Mouse (Mus musculus): ENCODE data around the gene Urm1.
"Not testable (repeated sequence)": the region's sequence is repeated elsewhere in the genome, so short reads cannot be mapped to it uniquely, and the experiment has no call there.

The Urm1 gene

DNA sequence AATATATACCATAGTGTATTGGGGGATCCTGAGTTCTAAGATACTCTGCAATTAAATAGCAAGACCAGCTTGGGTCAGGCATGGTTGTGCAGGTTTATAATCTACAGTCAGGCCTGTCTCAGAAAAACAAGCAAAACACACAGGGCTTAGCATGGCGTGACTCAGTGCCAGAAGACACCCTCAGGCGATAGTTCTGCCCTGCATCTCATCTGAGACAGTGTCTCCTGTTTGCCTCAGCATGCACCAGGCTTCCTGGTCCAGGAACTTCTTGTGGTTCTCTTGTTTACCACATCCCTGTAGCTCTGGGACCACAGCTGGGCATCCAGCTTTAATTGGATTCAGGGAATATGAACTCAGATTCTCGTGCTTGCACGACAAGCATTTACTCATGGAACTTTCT lies 45.2 kb downstream of the Urm1 start:
- no peak for DNase-seq (ENCODE audit: low read depth)

DNA sequence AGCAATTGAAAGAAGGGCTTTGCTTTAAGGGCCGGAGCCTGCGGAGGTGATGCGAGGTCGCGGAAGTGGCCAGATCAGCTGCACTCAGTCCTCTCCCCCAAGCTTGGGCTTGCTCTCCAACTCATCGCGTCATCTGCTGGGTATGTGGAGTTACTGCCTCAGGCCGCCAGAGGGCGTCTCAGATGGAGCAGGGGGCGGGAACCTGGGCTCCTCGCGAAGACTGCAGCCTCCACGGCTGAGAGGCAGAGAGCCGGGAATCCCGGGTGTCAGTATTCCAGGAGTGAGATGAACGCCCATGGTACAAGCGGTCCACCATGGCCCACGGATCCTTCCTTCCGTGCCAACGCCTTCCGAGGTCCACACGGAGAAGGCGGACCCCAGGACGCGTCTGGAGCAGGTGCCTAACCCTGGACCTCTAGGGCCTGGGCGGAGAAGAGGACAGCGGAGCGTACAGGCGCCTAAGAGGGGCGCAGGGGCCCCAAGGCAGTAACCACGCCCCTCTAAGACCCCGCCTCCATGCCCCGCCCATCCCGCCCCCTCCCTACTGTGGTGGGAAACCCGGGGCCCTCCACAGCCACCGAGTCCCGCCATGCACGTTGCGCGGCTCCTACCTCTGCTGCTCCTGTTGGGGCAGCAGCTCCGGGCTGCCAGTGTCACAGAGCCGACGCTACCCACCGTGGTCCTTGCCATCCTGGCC lies 49.2 kb downstream of the Urm1 start, which contains the start of gene Cercam:
Cercam (plus strand) TSS at position 216 of the 697 bp plus-strand sequence.
- peak; percentile 91 for DNase-seq (ENCODE audit: low read depth)

DNA sequence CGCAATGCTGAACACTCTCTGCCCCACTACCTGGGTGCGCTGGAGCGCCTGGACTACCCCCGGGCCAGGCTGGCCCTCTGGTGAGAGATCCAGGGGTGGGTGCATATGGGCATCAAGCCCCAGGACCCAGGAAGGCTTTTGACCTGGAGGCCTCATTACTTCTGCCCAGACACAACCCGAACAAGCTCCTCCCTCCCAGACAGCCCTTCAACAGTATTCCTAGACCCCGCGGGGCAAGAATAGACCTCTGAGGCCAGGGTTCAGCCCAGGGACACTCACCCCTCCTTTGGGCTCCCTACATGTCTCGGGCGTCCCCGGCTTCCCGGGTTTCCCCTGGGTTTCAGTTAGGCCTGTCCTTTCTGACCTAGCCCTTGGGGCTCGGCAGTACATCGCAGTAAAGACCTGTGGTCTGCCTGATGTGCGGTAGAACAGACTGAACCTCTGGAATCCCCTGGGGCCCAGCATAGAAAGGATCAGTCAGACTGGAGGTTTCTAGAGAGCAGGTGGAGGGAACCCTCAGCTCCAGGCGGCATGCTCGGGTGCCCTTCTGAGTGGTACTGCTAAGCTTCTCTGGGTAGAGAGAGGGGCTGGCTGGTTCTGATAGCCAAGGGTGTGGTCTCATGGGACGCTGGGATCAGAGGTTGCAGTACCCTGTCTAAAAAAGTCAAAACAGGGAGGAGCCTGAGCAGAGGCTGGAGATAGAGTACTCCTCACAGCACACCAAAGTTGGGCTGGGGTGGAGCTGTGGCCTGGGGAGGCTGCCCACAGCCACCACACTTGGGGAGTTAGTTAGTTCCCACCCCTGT lies 50.0 kb downstream of the Urm1 start:
- peak; percentile 86 for DNase-seq (ENCODE audit: low read depth)

DNA sequence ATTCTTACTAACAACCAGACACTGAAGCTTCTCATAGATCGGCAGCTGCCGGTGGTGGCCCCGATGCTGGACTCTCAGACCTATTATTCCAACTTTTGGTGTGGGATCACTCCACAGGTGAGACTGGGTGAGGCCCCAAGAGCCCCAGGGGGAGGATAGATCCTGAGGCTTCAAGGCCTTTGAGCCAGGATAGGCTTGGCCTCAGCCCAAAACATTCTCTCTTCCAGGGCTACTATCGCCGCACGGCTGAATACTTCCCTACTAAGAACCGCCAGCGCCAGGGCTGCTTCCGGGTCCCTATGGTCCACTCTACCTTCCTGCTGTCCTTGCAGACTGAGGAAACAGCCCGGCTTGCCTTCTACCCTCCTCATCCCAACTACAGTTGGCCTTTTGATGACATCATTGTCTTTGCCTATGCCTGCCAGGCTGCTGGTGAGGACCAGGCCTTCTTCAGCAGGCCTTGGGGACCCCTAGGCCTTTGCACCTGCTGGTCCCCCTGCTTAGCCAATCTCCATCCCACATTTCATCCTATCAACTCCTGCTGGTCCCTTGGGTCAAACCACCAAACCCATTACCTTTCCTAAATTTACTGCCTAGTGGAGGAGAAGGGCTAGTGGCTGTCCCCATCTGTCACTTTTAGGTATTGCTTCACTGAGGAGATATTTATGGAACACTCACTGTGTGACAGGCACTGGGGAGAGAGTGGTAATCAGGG lies 52.9 kb downstream of the Urm1 start:
- DNase-seq (ENCODE audit: low read depth) = no peak

DNA sequence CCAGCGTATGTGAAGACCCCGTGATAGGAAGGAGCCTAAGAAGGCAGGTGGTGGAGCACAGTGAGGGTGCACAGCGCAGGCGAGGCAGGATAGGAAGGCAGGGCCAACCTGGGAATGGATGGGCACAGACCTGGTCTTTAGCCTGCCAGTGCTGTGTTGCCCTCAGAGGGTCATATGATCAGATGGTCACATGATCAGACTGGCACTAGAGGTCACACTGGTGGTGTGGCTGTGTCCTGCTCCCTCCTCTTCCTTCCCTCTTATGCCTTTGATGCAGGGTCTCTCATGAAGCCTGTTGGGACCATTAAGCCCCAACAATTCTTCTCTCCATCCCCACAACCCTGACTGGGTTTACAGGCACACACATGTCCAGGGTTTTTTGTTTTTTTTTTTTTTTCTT lies 53.9 kb downstream of the Urm1 start:
- DNase-seq (ENCODE audit: low read depth) = no peak

DNA sequence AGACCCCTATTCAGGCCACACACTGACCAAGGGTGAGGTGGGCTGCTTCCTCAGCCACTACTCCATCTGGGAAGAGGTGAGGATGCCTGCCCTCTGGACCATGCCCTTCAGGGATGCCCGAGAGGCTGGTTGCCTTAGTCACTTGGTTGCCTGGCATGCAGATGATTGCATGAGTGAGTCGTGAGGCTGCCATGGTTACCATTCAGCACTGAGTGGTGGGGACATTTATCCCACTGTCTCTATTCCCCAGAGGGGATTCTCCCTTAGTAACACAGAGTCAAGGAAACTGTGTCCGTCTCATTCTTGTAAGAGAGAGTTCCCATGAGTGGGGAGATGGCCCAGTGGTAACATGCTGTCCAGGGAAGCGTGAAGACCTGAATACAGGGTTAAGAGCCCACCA lies 58.2 kb downstream of the Urm1 start:
- no peak for DNase-seq (ENCODE audit: low read depth)

DNA sequence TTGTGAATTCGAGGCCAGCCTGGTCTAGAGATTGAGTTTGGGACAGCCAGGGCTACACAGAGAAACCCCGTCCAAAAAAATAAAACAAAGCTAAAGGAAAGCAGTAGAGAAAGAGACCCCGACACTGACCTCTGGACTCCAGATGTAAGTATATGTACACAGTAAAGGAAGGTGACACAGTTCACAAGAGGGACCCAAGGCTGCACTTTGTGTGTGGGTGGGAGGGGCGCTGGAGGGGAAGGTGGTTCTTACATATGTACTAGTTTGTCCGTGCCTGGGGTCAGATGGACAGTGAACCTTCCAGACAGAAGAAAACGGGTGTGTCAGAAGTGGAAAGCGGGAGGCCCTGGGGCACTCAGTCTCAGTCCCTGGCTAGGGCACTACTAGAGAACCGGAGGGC lies 59.3 kb downstream of the Urm1 start:
- DNase-seq (ENCODE audit: low read depth) = no peak

DNA sequence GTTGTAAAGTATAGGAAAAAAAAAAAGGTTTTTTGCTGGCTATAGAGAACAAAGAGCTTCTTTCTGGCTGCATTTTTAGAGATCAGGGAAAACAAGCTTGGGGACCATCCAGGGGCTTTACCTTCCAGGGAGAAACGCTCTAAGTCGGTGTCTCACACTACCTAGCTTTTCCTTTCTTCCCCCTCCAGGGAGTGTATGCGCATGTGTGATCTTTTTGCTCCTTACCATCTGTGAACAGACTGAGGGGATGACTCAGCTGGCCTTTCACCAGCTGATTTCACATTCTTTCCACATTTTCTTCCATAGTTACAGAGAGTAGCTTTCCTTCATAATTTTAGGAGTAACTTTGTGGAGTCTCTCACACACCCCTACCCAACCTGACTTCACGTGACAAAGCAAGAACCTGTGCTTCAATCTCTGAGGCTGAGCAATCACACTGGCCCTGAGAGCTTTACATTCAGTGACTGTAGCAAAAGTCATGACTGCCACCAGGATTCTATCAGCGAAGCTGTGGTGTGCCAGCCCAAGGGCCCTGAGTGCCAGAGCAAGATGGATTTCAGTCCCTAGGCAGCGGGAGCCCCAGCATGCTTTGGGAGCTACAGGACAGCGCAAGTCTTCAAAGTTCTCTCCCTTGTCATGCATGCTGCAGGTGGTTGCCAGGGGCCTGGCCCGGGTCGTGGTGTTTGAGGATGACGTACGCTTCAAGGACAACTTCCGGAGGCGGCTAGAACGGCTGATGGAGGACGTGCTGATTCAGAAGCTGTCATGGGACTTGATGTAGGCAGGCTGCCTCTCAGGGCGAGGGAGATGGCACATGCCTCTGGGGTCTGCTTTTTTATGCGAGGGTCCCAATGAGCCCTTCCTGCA lies 60.3 kb downstream of the Urm1 start:
- no peak for DNase-seq (ENCODE audit: low read depth)

DNA sequence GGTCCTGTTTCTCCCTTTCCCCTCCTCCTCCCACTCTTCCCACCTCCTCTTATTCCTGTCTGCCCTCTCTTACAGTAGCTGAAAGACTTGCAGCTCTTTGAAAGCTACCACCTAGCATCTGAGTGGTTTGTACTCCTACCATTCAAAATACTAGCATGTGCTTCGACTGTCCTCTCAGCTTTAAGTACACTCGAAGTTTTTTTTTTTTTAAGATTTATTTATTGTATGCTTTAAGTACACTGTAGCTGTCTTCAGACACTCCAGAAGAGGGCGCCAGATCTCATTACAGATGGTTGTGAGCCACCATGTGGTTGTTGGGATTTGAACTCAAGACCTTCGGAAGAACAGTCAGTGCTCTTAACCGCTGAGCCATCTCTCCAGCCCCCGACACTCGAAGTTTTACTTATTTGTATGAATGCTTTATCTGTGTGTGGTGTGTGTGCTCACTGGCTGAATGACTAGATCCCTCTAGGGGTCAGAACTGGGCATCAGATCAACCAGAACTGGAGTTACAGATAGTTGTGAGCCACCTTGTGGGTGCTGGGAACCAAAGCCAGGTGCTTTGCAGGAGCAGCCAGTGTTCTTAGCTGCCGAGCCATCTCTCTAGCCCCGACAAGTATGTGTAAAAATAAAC lies 66.9 kb downstream of the Urm1 start:
- DNase-seq (ENCODE audit: low read depth) = not testable (repeated sequence)

DNA sequence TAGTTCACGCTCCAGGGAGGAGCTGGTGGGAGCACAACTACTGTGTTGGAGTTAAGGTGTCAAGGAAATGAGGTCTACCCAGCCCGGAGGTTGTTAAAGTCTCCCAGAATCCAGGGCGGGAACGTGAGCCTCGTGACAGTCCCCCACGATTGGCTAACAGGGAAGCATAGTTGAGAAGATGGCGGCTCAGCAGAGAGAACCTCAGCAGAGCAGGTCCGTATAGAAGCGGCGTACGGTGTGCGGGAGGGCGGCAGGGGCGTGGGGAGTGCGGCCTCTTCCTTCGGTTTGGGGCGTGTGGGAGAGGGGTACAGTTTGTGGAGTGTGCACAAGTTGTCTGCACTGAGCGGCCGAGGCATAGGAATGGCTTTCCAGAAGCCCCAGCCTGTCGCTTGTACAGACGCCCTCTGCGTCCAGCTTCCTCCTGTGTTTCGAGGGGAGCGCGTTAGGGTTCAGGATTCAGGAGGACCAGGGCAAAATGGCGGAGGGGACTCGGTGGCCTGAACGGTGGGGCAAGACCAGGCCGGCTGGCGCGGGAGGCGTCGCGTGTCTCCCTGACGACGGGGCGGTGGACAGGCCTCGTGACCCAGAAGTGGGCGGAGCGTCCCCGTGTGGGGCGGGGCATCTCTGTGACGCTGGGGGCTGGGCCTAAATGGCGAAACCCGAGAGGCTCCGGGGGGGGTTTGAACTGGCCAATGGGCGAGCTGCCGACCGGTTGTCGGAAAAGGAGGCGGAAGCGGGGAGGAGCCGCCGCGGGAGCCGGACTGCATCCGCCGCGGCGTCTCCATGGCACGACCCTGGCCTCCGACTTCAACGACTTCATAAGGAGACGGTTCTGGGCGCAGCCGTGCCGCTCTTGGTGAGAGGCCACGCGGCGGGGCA lies 69.4 kb downstream of the Urm1 start, which contains the start of gene Odf2:
Odf2 (plus strand) TSS at position 156 of the 879 bp plus-strand sequence.
- peak; percentile 98 for DNase-seq (ENCODE audit: low read depth)

DNA sequence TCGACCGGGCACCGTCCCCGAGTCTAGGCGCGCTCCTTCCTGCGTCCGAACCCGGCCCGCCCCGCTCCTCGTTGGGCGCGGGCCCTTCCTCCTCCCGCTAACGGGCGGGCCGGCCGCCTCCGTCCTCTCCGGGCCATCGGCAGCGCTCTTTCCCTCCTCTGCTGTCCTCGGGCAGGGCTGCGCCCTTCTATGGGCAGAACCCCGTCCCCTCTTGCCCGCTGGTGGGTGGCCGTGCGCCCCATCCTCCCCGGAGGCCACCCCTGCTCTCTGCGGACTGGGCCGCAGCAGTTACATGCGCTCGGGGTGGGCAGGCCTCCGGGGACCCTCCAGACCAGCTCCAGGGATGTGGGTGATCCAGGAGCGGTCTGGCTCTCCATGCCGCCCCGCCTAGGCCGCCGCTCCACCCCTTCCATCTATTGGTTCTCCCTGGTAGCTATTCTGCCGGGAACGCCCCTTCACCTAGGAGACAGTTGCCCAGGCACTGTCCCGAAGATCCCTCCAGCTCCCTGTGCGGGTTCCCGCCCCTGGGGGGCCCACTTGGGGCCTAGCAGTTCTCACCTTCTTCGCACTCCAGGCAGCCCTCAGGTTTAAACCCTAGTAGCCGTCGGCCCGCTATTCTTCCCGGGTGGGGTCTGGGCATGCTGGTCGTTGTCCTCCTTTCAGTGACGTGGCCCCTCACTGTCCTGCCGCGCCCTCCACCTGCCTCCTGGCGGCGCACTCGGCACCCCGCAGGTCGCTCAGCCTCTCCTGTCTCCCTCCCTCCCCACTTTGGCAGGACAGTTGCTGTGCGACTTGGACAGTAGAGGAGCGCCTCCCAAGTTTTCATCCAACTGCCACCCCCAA lies 70.3 kb downstream of the Urm1 start:
- DNase-seq (ENCODE audit: low read depth) = peak; percentile 91

DNA sequence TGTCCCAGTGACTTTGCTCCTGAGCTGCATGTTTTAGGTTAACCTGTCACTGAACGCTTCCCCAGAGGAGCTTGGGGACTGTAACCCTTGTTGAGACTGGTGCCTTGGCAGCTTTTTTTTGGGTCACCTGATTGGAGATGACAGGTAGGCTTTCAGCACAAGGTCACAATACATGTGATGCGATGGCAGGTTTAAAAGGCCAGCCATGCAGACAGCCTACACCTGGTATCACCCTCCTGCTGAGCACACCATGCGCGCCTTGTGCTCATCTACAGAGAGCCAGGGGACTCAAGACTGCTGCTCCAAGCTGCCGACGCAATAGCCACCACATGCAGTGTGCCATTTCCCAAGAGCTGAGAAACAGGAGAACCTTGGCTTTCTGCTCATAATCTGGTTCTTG lies 71.9 kb downstream of the Urm1 start:
- no peak for DNase-seq (ENCODE audit: low read depth)

Data from c-Kit-positive CD71-positive TER-119-negative erythroid progenitor cells, embryonic 14.5 days (primary cell).